Mouse (Mus musculus): ENCODE measurements around the gene Acbd7. TPM values are rescaled to one million over a fixed set of nuclear protein-coding genes. Genes with fewer than 3 reads are reported as not detected.

The Acbd7 gene
- 3.2 and 3.9 TPM in 2 replicates for polyA plus RNA-seq (2014; fragmentation: Nextera tagmentation; extraction: Ambion mirVana)

- H3K27me3 ChIP-seq (replicated peaks; ENCODE audit: control insufficient read depth, insufficient read depth, low read length) = 0 out of 2 replicates have a peak, but pooled peaks cover 10% of the 10 kb centered on the region
- H3K27ac ChIP-seq (replicated peaks; ENCODE audit: low read depth, low read length) = no peak within 1 kb of the TSS
- DNase-seq (ENCODE audit: low spot score) (peak; percentile 94), ATAC-seq (ENCODE audit: low read depth) (peak; percentile 45; the same call in 1 of the 2 replicates)
- H3K36me3 ChIP-seq (ENCODE audit: control insufficient read depth, insufficient read depth, low read length) = no peaks in the 10 kb centered on the region
- peak within 1 kb of the TSS; percentile 52 for H3K4me2 ChIP-seq (ENCODE audit: low read depth, low read length)
- 4% methylated on average over 19 of the region's 20 CpGs for WGBS
- H3K4me1 ChIP-seq (ENCODE audit: control insufficient read depth, insufficient read depth, low read length) = peaks cover 11% of the 10 kb centered on the region
- H3K9ac ChIP-seq (ENCODE audit: low read depth, low read length) = 0 out of 2 replicates have a peak within 1 kb of the TSS, but pooled peaks have one; percentile 14
- no peaks in the 10 kb centered on the region for H3K9me3 ChIP-seq (ENCODE audit: control insufficient read depth, low read length)
- H3K4me3 ChIP-seq (ENCODE audit: low read depth, low read length) = peak within 1 kb of the TSS; percentile 23
Measured at GRCm38 (mm10) chr2:3335611-3336301, at the start of gene Acbd7. Gene Acbd7, plus strand, starts transcription at chr2:3336168.

GRCm38 (mm10) chr2:3286243-3286642 is 49.7 kb upstream of the Acbd7 start:
- H3K4me2 ChIP-seq (ENCODE audit: low read depth, low read length) = no peak overlapping the region
- peaks cover 12% of the 10 kb centered on the region for H3K4me1 ChIP-seq (ENCODE audit: control insufficient read depth, insufficient read depth, low read length)
- no peak overlapping the region for H3K4me3 ChIP-seq (ENCODE audit: low read depth, low read length)
- ATAC-seq (ENCODE audit: low read depth) (no peak), DNase-seq (ENCODE audit: low spot score) (no peak)
- no peaks in the 10 kb centered on the region for H3K36me3 ChIP-seq (ENCODE audit: control insufficient read depth, insufficient read depth, low read length)
- no peak overlapping the region for H3K27ac ChIP-seq (replicated peaks; ENCODE audit: low read depth, low read length)
- H3K27me3 ChIP-seq (replicated peaks; ENCODE audit: control insufficient read depth, insufficient read depth, low read length) = no peaks in the 10 kb centered on the region
- 72% methylated on average over 2 of the region's 2 CpGs for WGBS
- no peak overlapping the region for H3K9ac ChIP-seq (ENCODE audit: low read depth, low read length)
- no peaks in the 10 kb centered on the region for H3K9me3 ChIP-seq (ENCODE audit: control insufficient read depth, low read length)

GRCm38 (mm10) chr2:3289581-3289980 is 46.4 kb upstream of the Acbd7 start:
- no peak for DNase-seq (ENCODE audit: low spot score)
- WGBS = 73% methylated on average over 1 of the region's 1 CpGs
- ATAC-seq (ENCODE audit: low read depth) = no peak

GRCm38 (mm10) chr2:3292170-3292569 is 43.8 kb upstream of the Acbd7 start:
- no peak for ATAC-seq (ENCODE audit: low read depth)
- 91% methylated on average over 1 of the region's 1 CpGs for WGBS

More at GRCm38 (mm10) chr2:3289581-3289980, 46.4 kb upstream of the Acbd7 start:
- no peaks in the 10 kb centered on the region for H3K36me3 ChIP-seq (ENCODE audit: control insufficient read depth, insufficient read depth, low read length)
- no peaks in the 10 kb centered on the region for H3K27me3 ChIP-seq (replicated peaks; ENCODE audit: control insufficient read depth, insufficient read depth, low read length)
- H3K4me3 ChIP-seq (ENCODE audit: low read depth, low read length) = no peak overlapping the region
- peaks cover 6% of the 10 kb centered on the region for H3K4me1 ChIP-seq (ENCODE audit: control insufficient read depth, insufficient read depth, low read length)
- no peak overlapping the region for H3K9ac ChIP-seq (ENCODE audit: low read depth, low read length)
- H3K27ac ChIP-seq (replicated peaks; ENCODE audit: low read depth, low read length) = no peak overlapping the region
- no peaks in the 10 kb centered on the region for H3K9me3 ChIP-seq (ENCODE audit: control insufficient read depth, low read length)
- H3K4me2 ChIP-seq (ENCODE audit: low read depth, low read length) = no peak overlapping the region

GRCm38 (mm10) chr2:3295826-3296225 is 40.1 kb upstream of the Acbd7 start:
- H3K4me3 ChIP-seq (ENCODE audit: low read depth, low read length) = no peak overlapping the region
- no peaks in the 10 kb centered on the region for H3K4me1 ChIP-seq (ENCODE audit: control insufficient read depth, insufficient read depth, low read length)
- H3K9me3 ChIP-seq (ENCODE audit: control insufficient read depth, low read length) = no peaks in the 10 kb centered on the region
- H3K27me3 ChIP-seq (replicated peaks; ENCODE audit: control insufficient read depth, insufficient read depth, low read length) = no peaks in the 10 kb centered on the region
- H3K36me3 ChIP-seq (ENCODE audit: control insufficient read depth, insufficient read depth, low read length) = no peaks in the 10 kb centered on the region
- H3K4me2 ChIP-seq (ENCODE audit: low read depth, low read length) = no peak overlapping the region
- H3K27ac ChIP-seq (replicated peaks; ENCODE audit: low read depth, low read length) = no peak overlapping the region
- no peak for DNase-seq (ENCODE audit: low spot score)
- no peak for ATAC-seq (ENCODE audit: low read depth)
- no peak overlapping the region for H3K9ac ChIP-seq (ENCODE audit: low read depth, low read length)
- WGBS = 90% methylated on average over 7 of the region's 7 CpGs

More at GRCm38 (mm10) chr2:3292170-3292569, 43.8 kb upstream of the Acbd7 start:
- Histone ChIP-seq H3K4me1 (ENCODE audit: control insufficient read depth, insufficient read depth, low read length) (no peaks in the 10 kb centered on the region), H3K9me3 (ENCODE audit: control insufficient read depth, low read length) (no peaks in the 10 kb centered on the region), H3K27me3 (replicated peaks; ENCODE audit: control insufficient read depth, insufficient read depth, low read length) (no peaks in the 10 kb centered on the region), H3K9ac (ENCODE audit: low read depth, low read length) (no peak overlapping the region), H3K36me3 (ENCODE audit: control insufficient read depth, insufficient read depth, low read length) (no peaks in the 10 kb centered on the region), H3K4me3 (ENCODE audit: low read depth, low read length) (no peak overlapping the region), H3K27ac (replicated peaks; ENCODE audit: low read depth, low read length) (no peak overlapping the region), H3K4me2 (ENCODE audit: low read depth, low read length) (no peak overlapping the region)
- DNase-seq (ENCODE audit: low spot score) = no peak

- Histone ChIP-seq H3K27ac (replicated peaks; ENCODE audit: low read depth, low read length) (no peak overlapping the region), H3K36me3 (ENCODE audit: control insufficient read depth, insufficient read depth, low read length) (peaks cover 18% of the 10 kb centered on the region), H3K9ac (ENCODE audit: low read depth, low read length) (no peak overlapping the region), H3K4me3 (ENCODE audit: low read depth, low read length) (no peak overlapping the region), H3K27me3 (replicated peaks; ENCODE audit: control insufficient read depth, insufficient read depth, low read length) (no peaks in the 10 kb centered on the region), H3K9me3 (ENCODE audit: control insufficient read depth, low read length) (no peaks in the 10 kb centered on the region), H3K4me1 (ENCODE audit: control insufficient read depth, insufficient read depth, low read length) (no peaks in the 10 kb centered on the region), H3K4me2 (ENCODE audit: low read depth, low read length) (no peak overlapping the region)
- DNase-seq (ENCODE audit: low spot score) (no peak), ATAC-seq (ENCODE audit: low read depth) (no peak)
- 78% methylated on average over 3 of the region's 3 CpGs for WGBS
Measured at GRCm38 (mm10) chr2:3305426-3306025, 30.4 kb upstream of the Acbd7 start.

DNA sequence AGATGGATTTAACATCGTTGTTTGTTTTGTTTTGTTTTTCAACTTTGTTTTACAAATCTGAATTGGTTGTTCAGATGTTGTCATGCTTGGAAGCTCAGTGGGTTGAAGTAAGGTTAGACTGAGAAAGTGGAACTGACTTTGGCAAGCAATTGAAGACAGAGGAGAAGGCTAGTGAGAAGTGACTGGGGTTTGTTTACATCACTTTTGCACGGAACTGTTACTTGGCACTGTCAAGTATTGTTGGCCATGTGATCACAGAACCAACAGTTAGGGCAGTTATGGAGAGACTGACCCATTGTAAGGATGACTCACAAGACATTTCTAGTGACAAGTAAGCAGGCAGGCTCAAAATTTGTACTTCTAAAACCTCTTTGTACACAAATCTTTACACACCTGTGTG is 12.8 kb upstream of the Acbd7 start:
- DNase-seq (ENCODE audit: low spot score) = no peak
- Histone ChIP-seq H3K27ac (replicated peaks; ENCODE audit: low read depth, low read length) (no peak overlapping the region), H3K4me3 (ENCODE audit: low read depth, low read length) (no peak overlapping the region), H3K9me3 (ENCODE audit: control insufficient read depth, low read length) (no peaks in the 10 kb centered on the region), H3K4me1 (ENCODE audit: control insufficient read depth, insufficient read depth, low read length) (no peaks in the 10 kb centered on the region), H3K9ac (ENCODE audit: low read depth, low read length) (no peak overlapping the region), H3K27me3 (replicated peaks; ENCODE audit: control insufficient read depth, insufficient read depth, low read length) (no peaks in the 10 kb centered on the region), H3K36me3 (ENCODE audit: control insufficient read depth, insufficient read depth, low read length) (peaks cover 49% of the 10 kb centered on the region), H3K4me2 (ENCODE audit: low read depth, low read length) (no peak overlapping the region)
- WGBS = 82% methylated on average over 2 of the region's 2 CpGs
- no peak for ATAC-seq (ENCODE audit: low read depth)

DNA sequence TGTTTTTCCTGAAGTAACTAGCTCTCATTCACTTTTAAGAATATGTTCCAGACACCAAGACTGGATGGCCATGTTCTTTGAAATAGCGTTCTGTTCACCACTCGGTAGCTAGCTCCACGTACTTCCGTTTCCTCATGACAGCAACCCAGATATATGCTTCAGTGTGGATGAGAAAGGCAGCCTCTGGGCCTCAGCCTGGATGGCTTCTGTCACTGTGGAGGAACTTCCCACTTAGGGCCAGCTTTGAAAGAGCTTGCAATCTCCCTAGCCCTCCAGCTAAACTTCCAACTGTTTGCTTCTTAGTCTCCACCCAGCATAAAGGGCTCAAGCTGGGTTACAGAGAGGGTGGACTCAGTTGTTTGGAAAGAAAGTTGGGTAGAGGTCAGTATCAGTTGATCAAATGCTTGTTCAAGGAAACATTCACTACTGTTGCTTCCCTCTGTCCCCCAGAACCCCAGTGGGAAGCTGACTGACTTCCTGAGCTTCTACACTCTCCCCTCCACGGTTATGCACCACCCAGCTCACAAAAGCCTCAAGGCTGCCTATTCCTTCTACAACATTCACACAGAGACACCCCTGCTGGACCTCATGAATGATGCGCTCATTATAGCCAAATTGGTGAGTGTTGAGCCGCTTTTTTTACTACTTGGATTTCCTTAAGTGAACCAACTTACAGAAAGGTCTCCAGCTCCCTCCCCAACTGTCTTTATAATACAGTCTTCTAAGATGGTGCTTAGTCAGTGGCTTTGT is 11.4 kb upstream of the Acbd7 start:
- WGBS = 92% methylated on average over 7 of the region's 7 CpGs
- H3K36me3 ChIP-seq (ENCODE audit: control insufficient read depth, insufficient read depth, low read length) = peaks cover 55% of the 10 kb centered on the region

More for the DNA sequence above, 11.4 kb upstream of the Acbd7 start:
- no peak for DNase-seq (ENCODE audit: low spot score)
- no peak overlapping the region for H3K4me3 ChIP-seq (ENCODE audit: low read depth, low read length)
- H3K27me3 ChIP-seq (replicated peaks; ENCODE audit: control insufficient read depth, insufficient read depth, low read length) = no peaks in the 10 kb centered on the region
- no peak overlapping the region for H3K9ac ChIP-seq (ENCODE audit: low read depth, low read length)
- H3K4me1 ChIP-seq (ENCODE audit: control insufficient read depth, insufficient read depth, low read length) = no peaks in the 10 kb centered on the region
- H3K9me3 ChIP-seq (ENCODE audit: control insufficient read depth, low read length) = no peaks in the 10 kb centered on the region
- ATAC-seq (ENCODE audit: low read depth) = no peak
- H3K27ac ChIP-seq (replicated peaks; ENCODE audit: low read depth, low read length) = no peak overlapping the region
- no peak overlapping the region for H3K4me2 ChIP-seq (ENCODE audit: low read depth, low read length)

Measured in embryonic facial prominence, embryonic 14.5 days (tissue).